Mouse (Mus musculus): ENCODE data around the gene Alyref.

- no peak for TF ChIP-seq CTCF (IDR thresholded peaks at IDR 0.05; ENCODE audit: low read depth)
- TF ChIP-seq EP300 (IDR thresholded peaks at IDR 0.05; ENCODE audit: low read depth), result no peak
Observed at GRCm38 (mm10) chr11:120549168-120549945, 48.8 kb downstream of the Alyref start, which contains the start of gene Mcrip1.
